Mouse (Mus musculus) hematopoietic stem cell, adult 5-6 weeks (primary cell): Measurements from ENCODE around the gene Gm5617. TPM values are rescaled to one million over a fixed set of nuclear protein-coding genes. Genes with fewer than 3 reads are reported as not detected.
A peak's percentile ranks its signal among the peaks of the same experiment; 100 is the strongest.
"Not testable (repeated sequence)": the region's sequence is repeated elsewhere in the genome, so short reads cannot be mapped to it uniquely, and the experiment has no call there.

Source experiments
- ATAC-seq, 2 experiments: fragments of 125-278 bp in 1 of 2; replicated peaks in 1 of 2; 2 replicates each; pipeline ENCODE4 v1.8.0; 2016 to 2017; ENCODE audit warnings: inconsistent platforms in 2 of 2, mild to moderate bottlenecking in 2 of 2, moderate number of reproducible peaks in 2 of 2, low read depth in 1 of 2, moderate TSS enrichment in 1 of 2; ENCODE audit not compliant: low FRiP score in 2 of 2, poor library complexity in 2 of 2, severe bottlenecking in 2 of 2, insufficient read depth in 1 of 2, low TSS enrichment in 1 of 2
- total RNA-seq: library from RNA; stranded (forward); fragments of 172-1452, 232-1000 nt; gene quantifications from 2 replicates; pipeline ENCODE4 v1.2.3, GENCODE M21; 2017

Gene Gm5617
- total RNA-seq, 1 experiment from 2014 or later = 6.4 TPM

- ATAC-seq = peak; percentile 99 to 100
These were observed 14.6 kb upstream of the Gm5617 start, which contains the start of gene Rexo2 for GRCm38 (mm10) chr9:48480411-48481213. Gene Rexo2, minus strand, starts transcription at chr9:48480623.

DNA sequence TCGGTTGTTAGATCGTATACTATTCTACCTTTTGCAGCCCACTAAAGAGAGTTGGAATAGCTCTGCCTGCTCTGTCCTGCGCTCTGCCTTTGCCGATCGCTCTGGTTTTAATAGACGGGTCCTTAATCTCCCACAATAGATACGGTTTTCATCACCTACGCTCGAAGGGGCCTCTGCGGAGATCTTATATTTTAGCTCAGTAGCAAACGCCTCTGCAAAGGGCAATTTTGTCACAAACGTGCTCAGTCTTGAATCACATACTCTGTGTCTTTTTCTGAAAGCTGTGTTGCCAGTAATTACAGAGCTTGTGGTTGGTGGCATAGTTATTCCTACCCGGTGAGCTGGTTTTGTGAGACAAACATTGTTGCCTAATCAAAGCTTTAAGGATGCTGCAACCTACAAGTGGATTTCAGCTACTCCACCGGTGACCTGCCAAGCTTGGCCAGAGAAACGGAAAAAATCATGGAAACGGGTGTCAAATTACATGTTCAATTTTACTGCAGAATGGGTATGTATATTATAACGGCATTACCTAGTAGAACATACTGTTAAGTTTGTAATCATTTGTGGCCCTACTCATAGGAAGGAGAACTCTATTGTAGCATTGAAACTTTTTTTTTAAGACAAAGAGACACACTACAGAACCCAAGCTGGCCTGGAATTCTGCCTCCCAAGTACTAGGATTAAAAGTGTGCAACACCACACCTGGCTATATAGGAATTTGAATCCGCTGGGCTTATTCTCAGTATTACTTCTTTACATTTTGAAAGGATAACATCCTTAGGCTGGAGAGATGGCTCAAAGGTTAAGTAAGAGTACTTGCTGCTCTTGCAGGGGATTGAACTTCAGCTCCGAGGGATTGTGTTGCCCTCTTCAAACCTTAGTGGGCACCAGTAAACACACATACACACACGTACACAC, 13.8 kb upstream of the Gm5617 start:
- ATAC-seq = no peak

- peak; percentile 38 to 67 for ATAC-seq
These were observed 298 bp downstream of the Gm5617 start for GRCm38 (mm10) chr9:48495548-48495932.

GRCm38 (mm10) chr9:48501192-48501591, 6.0 kb downstream of the Gm5617 start:
- no peak for ATAC-seq

- no peak for ATAC-seq
These were observed 7.8 kb downstream of the Gm5617 start for GRCm38 (mm10) chr9:48503001-48503400.

GRCm38 (mm10) chr9:48504741-48505365, 9.6 kb downstream of the Gm5617 start:
- ATAC-seq = no peak

GRCm38 (mm10) chr9:48510134-48510533, 14.9 kb downstream of the Gm5617 start:
- ATAC-seq = no peak

DNA sequence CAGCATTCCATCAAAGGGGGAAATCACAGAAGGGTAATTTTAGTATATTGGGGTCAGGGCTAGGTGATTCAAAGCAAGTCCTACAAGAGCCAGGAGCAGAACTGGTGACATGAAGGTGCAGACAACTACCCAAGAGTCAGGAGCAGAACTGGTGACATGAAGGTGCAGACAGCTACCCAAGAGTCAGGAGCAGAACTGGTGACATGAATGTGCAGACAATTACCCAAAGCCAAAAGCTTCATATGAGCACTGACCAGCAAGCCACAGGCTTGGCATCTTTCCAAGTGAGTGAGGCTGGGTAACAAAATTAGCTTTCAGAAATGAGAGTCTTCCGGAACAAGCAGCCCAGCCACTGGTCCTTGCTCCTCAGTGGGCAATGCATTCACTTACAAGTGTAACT, 20.1 kb downstream of the Gm5617 start:
- ATAC-seq = peak; percentile 71 to 78

DNA sequence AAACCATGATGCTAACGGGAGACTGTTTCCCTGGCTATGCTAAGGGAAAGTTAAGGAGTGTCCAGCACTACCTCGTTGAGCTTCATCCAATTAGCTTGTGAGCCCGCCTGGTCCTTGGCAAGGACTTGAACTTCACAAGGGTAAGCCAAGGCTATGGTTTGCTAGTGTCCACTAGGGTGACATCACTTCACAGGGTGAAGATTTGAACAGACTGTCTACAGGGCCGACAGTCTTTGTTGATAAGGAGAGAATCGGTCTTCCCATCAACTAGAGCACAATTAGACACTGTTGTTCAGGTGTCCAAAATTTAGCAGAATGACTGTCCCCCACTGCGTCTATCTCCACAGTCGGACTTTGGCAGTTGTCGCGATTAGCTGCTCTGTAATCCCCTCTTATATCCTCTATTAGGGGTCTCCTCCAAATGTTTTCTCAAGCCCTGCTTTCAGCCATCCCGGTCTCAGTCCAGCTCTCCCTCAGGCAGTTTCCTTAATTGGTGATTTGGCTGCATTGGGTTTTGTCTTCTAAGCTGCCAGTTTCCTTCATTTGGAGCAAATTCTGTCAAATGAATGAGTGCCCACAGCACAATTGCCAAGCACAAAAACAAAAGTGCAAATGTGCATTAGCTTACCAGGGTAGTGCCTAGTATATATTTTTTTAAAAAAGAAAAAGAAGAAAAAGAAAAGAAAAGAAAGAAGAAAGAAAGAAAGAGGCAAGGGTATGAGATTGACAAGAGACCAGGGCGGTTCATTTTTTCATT, 21.6 kb downstream of the Gm5617 start:
- ATAC-seq = no peak

DNA sequence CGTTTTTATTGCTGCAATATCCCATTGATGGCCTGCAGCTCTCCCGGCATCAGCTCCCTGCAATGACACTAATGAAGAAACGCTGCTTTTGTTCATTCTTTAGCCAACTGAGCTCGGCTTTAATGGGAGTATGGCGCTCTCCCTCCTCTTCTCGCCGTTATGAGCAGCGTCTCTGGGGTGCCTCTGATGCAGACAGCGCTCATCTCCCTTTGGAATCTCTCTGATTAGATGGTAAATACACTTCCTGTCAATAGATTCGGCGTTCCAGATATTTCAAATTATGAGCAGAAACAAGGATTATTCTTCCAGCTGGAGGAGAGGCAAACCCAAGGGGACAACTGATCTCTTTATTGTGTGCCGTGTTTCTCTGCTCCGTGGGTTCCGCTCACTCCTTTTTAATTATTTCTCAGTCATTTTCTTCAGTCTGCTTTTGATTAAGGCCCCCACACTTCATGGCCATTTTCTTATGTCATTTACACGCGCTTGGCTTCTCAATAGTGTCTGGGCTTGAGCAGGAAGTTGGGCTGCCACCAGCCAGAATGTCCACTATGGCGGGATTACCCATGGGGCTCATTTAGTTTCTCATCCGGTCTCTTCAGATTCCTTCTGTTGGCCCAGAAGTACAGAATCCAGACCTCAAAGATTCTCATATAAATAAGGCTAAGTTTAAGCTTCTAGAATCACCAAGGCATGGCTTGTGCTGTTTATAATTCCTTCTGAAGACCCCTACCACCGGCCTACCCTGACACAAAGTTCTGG, 22.3 kb downstream of the Gm5617 start:
- no peak for ATAC-seq

DNA sequence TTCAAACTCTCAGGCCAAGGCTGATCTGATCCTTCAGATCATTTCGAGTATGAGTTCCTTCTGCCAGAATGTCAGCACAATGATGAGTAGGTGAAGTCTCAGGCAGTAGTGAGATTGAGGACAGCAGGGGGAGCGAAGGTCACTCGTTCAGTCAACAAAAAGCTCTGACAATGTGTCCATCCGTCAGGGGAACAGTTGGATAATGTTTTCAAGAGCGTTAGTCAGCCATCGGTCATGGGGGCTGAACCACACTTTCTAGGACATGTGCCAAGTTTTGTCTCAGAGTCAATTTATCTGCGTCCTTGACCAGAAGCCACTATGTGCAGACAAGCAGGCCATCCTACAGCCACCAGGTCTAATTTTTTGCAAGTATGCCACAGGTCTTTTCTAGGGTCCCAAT, 25.2 kb downstream of the Gm5617 start:
- ATAC-seq = not testable (repeated sequence)

- 0 out of 4 replicates have a peak, but pooled peaks of 1 of the 2 experiments have one; percentile 7 for ATAC-seq
These were observed 30.3 kb downstream of the Gm5617 start for GRCm38 (mm10) chr9:48525566-48525965.

GRCm38 (mm10) chr9:48526520-48526919, 31.3 kb downstream of the Gm5617 start:
- no peak for ATAC-seq

GRCm38 (mm10) chr9:48531294-48531693, 36.1 kb downstream of the Gm5617 start:
- ATAC-seq = no peak

DNA sequence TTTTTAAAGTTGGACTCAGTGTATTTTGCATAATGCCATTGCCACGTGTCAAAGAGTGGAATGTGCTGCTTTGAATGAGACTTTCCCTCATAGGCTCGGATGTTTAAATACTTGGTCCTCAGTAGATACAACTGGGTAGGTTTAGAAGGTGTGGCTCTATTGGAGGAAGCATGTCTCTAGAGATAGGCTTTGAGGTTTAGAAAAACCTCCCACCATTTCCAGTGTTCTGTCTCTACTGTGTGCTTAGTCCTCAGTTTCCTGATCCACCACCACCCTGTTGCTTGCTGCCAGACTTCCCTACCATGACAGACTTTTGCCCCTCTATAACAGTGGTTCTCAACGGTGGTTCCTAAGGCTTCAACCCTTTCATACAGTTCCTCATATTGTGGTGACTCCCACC, 37.0 kb downstream of the Gm5617 start:
- ATAC-seq = peak; percentile 45 to 48; a peak in 2 of 4 replicates

DNA sequence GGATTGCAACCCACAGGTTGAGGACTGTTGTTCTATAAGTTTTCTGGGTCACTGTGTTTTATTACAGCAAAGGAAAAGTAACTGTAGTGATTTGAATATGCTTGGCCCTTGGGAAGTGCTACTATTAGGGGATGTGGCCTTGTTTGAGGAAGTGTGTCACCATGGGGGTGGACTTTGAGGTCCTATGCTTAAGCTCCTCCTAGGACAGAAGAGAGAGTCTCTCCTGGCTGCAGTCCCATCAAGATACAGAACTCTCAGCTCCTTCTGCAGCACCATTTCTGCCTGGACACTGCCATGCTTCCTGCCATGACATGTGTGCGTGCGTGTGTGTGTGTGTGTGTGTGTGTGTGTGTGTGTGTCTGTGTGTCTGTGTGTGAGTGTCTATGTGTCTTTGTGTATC, 37.5 kb downstream of the Gm5617 start:
- peak; percentile 51 to 60; a peak in 3 of 4 replicates for ATAC-seq
